Mouse (Mus musculus) ES-Bruce4 (cell line): ENCODE measurements around the gene Dscaml1. TPM values are rescaled to one million over a fixed set of nuclear protein-coding genes. Genes with fewer than 3 reads are reported as not detected.

Experiments
- H3K27ac ChIP-seq: 2 replicates; pipeline ENCODE4 v1.5.1; 2012; ENCODE audit warnings: low read length, inconsistent platforms; ENCODE audit not compliant: insufficient read depth
- H3K27me3 ChIP-seq: 2 replicates; pipeline ENCODE4 v1.6.1; 2012; ENCODE audit warnings: mild to moderate bottlenecking, low read length, inconsistent platforms; ENCODE audit not compliant: control insufficient read depth, poor library complexity, insufficient read depth, severe bottlenecking
- H3K36me3 ChIP-seq: 2 replicates; pipeline ENCODE4 v1.6.1; 2012; ENCODE audit warnings: inconsistent platforms, mild to moderate bottlenecking, low read length, moderate library complexity; ENCODE audit not compliant: control insufficient read depth, poor library complexity, insufficient read depth, severe bottlenecking
- H3K4me1 ChIP-seq: one replicate; pipeline ENCODE4 v1.8.1; 2011; ENCODE audit warnings: low read length; ENCODE audit not compliant: control insufficient read depth, insufficient read depth
- H3K4me3 ChIP-seq: 2 replicates; pipeline ENCODE4 v1.5.1; 2011; ENCODE audit warnings: low read depth, mild to moderate bottlenecking, low read length
- H3K9ac ChIP-seq: 2 replicates; pipeline ENCODE4 v1.6.1; 2012; ENCODE audit warnings: low read depth, mild to moderate bottlenecking, inconsistent platforms; ENCODE audit not compliant: poor library complexity, severe bottlenecking
- H3K9me3 ChIP-seq: replicated peaks from 2 replicates; pipeline ENCODE4 v1.6.1; 2012; ENCODE audit warnings: mild to moderate bottlenecking, low read length, inconsistent platforms; ENCODE audit not compliant: control insufficient read depth, poor library complexity, insufficient read depth, severe bottlenecking
- CTCF ChIP-seq: IDR thresholded peaks from one replicate; pipeline ENCODE4 v1.8.1; 2011; ENCODE audit warnings: low read depth, low read length
- EP300 ChIP-seq: IDR thresholded peaks from 2 replicates; pipeline ENCODE4 v1.6.1; 2011; ENCODE audit warnings: low read depth, low read length; ENCODE audit not compliant: insufficient read depth
- POLR2A ChIP-seq: IDR thresholded peaks from one replicate; pipeline ENCODE4 v1.8.1; 2011; ENCODE audit warnings: low read length; ENCODE audit not compliant: insufficient read depth
- polyA plus RNA-seq: library from polyadenylated mRNA; stranded (reverse); fragments of >200 nt; gene quantifications from 2 replicates; pipeline ENCODE4 v1.2.4, GENCODE M21; 2011; ENCODE audit warnings: low read depth; ENCODE audit not compliant: missing spikeins, insufficient read depth, insufficient read length

The Dscaml1 gene
- polyA plus RNA-seq, 1 experiment = 4.0 TPM

DNA sequence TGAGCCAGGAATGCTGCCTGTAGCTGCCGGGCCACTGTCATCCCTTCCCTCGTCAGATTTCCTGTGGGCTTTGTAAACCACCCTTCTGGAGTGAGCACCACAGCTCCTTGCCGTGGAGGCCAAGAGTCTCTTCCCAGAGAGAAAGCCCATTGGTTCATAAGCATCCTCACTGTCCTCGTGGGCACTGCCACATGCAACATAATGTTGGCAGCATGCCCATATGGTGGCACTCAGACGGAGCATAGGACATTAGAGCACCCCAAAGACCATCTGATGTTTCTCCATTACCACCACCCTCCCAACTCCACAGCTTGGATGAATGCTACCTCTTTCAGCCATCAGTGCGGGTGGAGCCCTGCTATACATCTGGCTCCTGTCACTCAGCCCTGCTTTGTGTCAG, 306.8 kb downstream of the Dscaml1 start:
- H3K4me3 ChIP-seq = no peak overlapping the region
- TF ChIP-seq POLR2A (no peak), EP300 (no peak), CTCF (no peak)
- no peak overlapping the region for H3K27ac ChIP-seq
- no peaks in the 10 kb centered on the region for H3K4me1 ChIP-seq
- no peaks in the 10 kb centered on the region for H3K9me3 ChIP-seq
- H3K27me3 ChIP-seq = no peaks in the 10 kb centered on the region
- H3K36me3 ChIP-seq = no peaks in the 10 kb centered on the region
- H3K9ac ChIP-seq = no peak overlapping the region

- Histone ChIP-seq H3K4me3 (no peak overlapping the region), H3K27ac (no peak overlapping the region), H3K36me3 (no peaks in the 10 kb centered on the region), H3K9ac (no peak overlapping the region), H3K27me3 (no peaks in the 10 kb centered on the region), H3K9me3 (no peaks in the 10 kb centered on the region), H3K4me1 (no peaks in the 10 kb centered on the region)
- TF ChIP-seq EP300 (no peak), POLR2A (no peak), CTCF (no peak)
These were observed 312.7 kb downstream of the Dscaml1 start for GRCm38 (mm10) chr9:45739001-45739701.

- Histone ChIP-seq H3K4me1 (no peaks in the 10 kb centered on the region), H3K36me3 (no peaks in the 10 kb centered on the region), H3K27me3 (no peaks in the 10 kb centered on the region), H3K9me3 (no peaks in the 10 kb centered on the region), H3K27ac (no peak overlapping the region), H3K4me3 (no peak overlapping the region), H3K9ac (no peak overlapping the region)
- TF ChIP-seq POLR2A (no peak), EP300 (no peak), CTCF (no peak)
These were observed 313.5 kb downstream of the Dscaml1 start for GRCm38 (mm10) chr9:45739702-45740583.

DNA sequence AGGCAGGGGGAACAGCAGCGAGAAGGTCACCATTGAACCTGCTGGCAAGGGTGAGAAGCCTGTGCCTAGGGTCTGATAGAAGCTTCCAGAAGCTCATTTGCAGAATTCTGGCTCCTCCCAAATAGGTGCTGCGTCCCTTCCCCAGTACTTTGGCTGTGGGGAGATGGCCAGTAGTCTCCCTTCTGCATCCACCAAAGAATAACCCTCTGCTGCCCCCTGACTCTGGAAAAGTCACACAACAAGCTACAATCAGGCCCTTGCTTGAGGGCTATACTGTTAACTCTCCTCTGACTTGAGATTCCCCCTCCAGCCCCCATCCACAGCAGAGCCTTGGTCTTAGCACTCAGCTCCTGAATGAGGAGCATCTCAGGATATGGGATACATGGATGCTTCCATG, 314.2 kb downstream of the Dscaml1 start:
- Histone ChIP-seq H3K9ac (no peak overlapping the region), H3K36me3 (no peaks in the 10 kb centered on the region), H3K4me1 (no peaks in the 10 kb centered on the region), H3K9me3 (no peaks in the 10 kb centered on the region), H3K27ac (no peak overlapping the region), H3K27me3 (no peaks in the 10 kb centered on the region), H3K4me3 (no peak overlapping the region)
- TF ChIP-seq EP300 (no peak), CTCF (no peak), POLR2A (no peak)

DNA sequence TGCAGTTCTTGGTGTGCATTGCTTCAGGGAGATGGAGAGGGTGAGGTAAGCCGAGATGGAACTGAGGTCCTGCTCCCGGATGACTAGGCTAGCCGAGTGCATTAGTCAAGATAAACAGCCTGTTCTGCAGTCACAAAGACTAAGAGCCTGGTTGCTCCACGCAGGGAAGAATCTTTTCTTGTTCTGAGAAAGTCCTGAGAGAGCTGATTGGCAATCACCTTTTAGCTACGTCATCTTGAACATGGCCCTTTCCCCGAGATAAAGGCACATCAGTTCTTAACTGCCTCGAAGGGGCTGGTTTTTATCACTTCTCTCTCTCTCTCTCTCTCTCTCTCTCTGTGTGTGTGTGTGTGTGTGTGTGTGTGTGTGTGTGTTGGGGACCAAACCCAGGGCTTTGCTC, 319.0 kb downstream of the Dscaml1 start:
- no peak for TF ChIP-seq POLR2A
- TF ChIP-seq CTCF = no peak
- no peak for TF ChIP-seq EP300
- Histone ChIP-seq H3K27me3 (no peaks in the 10 kb centered on the region), H3K36me3 (no peaks in the 10 kb centered on the region), H3K9ac (no peak overlapping the region), H3K4me1 (no peaks in the 10 kb centered on the region), H3K4me3 (no peak overlapping the region), H3K9me3 (no peaks in the 10 kb centered on the region), H3K27ac (no peak overlapping the region)

DNA sequence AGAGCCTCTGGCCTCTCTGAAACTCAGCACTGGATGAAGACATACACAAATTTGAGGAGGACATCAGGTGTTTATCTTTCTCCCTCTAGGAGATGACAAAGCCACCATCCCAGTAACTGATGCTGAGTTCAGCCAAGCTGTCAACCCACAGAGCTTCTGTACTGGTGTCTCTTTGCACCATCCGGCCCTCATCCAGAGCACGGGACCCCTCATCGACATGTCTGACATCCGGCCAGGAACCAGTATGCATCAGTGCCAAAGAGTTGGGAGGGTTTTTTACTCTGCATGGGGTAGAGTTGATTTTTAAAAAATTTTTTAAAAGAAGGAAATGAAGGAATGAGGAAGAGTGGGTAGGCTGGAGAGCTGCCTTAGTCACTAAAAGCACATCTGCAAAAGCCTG, 323.5 kb downstream of the Dscaml1 start:
- Histone ChIP-seq H3K4me1 (no peaks in the 10 kb centered on the region), H3K27ac (no peak overlapping the region), H3K9me3 (no peaks in the 10 kb centered on the region), H3K4me3 (no peak overlapping the region), H3K36me3 (no peaks in the 10 kb centered on the region), H3K9ac (no peak overlapping the region), H3K27me3 (no peaks in the 10 kb centered on the region)
- TF ChIP-seq CTCF = no peak
- no peak for TF ChIP-seq POLR2A
- no peak for TF ChIP-seq EP300
